In genomic region chr15:99717386-99718334, GRCm38 (mm10) we compare ENCODE assay signal across 9 mouse cellular contexts. TPM values are rescaled to one million over a fixed set of nuclear protein-coding genes. Genes with fewer than 3 reads are reported as not detected.
DNase-seq lines count a peak whose midpoint lies in the region; ATAC-seq and TF ChIP-seq lines count a peak whose summit lies in the region.
"Had no signal": no experiment of that assay in that cellular context is flagged by ENCODE, and none has a peak within 500 bp of the region (broad histone marks: within the 10 kb centered on the region; RNA-seq: fewer than 3 reads in every experiment).

TSS of gene Gpd1 (plus strand) at chr15:99717515.

- peak within 1 kb of the TSS; percentile 43 for H3K9ac ChIP-seq in intestine, postnatal 0 days (ENCODE audit: low read depth, low read length)
- H3K9ac ChIP-seq in midbrain, embryonic 15.5 days = no peak within 1 kb of the TSS

- no peaks in the 10 kb centered on the region for H3K9me3 ChIP-seq in heart, embryonic 10.5 days
- no peaks in the 10 kb centered on the region for H3K9me3 ChIP-seq in intestine, postnatal 0 days (ENCODE audit: control insufficient read depth)
- no peaks in the 10 kb centered on the region for H3K9me3 ChIP-seq in midbrain, embryonic 15.5 days
- H3K9me3 ChIP-seq: embryonic facial prominence, embryonic 13.5 days had no signal

- H3K4me1 ChIP-seq in heart, embryonic 10.5 days = peaks cover 46% of the 10 kb centered on the region
- no peaks in the 10 kb centered on the region for H3K4me1 ChIP-seq in intestine, postnatal 0 days (replicated peaks; ENCODE audit: control insufficient read depth, insufficient read depth, low read length)
- H3K4me1 ChIP-seq in midbrain, embryonic 15.5 days = peaks cover 12% of the 10 kb centered on the region

- peak; percentile 48 for ATAC-seq in intestine, postnatal 0 days
- ATAC-seq in midbrain, embryonic 15.5 days (replicated peaks) = no peak

- no peak within 1 kb of the TSS for H3K27ac ChIP-seq in heart, embryonic 10.5 days
- H3K27ac ChIP-seq in gastrocnemius, adult 2 months = peak within 1 kb of the TSS; percentile 96
- H3K27ac ChIP-seq in intestine, postnatal 0 days (ENCODE audit: low read depth, low read length) = peak within 1 kb of the TSS; percentile 84
- peak within 1 kb of the TSS; percentile 66; the same call in 1 of the 2 replicates for H3K27ac ChIP-seq in midbrain, embryonic 15.5 days
- H3K27ac ChIP-seq: embryonic facial prominence, embryonic 13.5 days had no signal

- no peak for TF ChIP-seq CTCF in gastrocnemius, adult 2 months (IDR thresholded peaks at IDR 0.05)
- no peak for TF ChIP-seq CTCF in intestine, postnatal 0 days (IDR thresholded peaks at IDR 0.05; ENCODE audit: low read depth)

- H3K27me3 ChIP-seq in heart, embryonic 10.5 days (ENCODE audit: insufficient read depth, poor library complexity, severe bottlenecking) = 0 out of 2 replicates have a peak, but pooled peaks cover 7% of the 10 kb centered on the region
- H3K27me3 ChIP-seq in intestine, postnatal 0 days (replicated peaks; ENCODE audit: control insufficient read depth, insufficient read depth, low read length) = no peaks in the 10 kb centered on the region
- H3K27me3 ChIP-seq in midbrain, embryonic 15.5 days (replicated peaks) = no peaks in the 10 kb centered on the region
- H3K27me3 ChIP-seq: embryonic facial prominence, embryonic 13.5 days had no signal

- H3K4me2 ChIP-seq in intestine, postnatal 0 days (replicated peaks; ENCODE audit: low read depth) = peak within 1 kb of the TSS; percentile 60
- H3K4me2 ChIP-seq in midbrain, embryonic 15.5 days = no peak within 1 kb of the TSS
- H3K4me2 ChIP-seq: embryonic facial prominence, embryonic 13.5 days had no signal

- WGBS in heart, embryonic 10.5 days = 71% methylated on average over 26 of the region's 26 CpGs
- 40% methylated on average over 26 of the region's 26 CpGs for whole genome bisulfite sequencing in intestine, postnatal 0 days
- 68% methylated on average over 26 of the region's 26 CpGs for WGBS in midbrain, embryonic 15.5 days

- no peak within 1 kb of the TSS; the same call in 1 of the 2 replicates for H3K4me3 ChIP-seq in heart, embryonic 10.5 days
- peak within 1 kb of the TSS; percentile 76 for H3K4me3 ChIP-seq in gastrocnemius, adult 2 months
- H3K4me3 ChIP-seq in intestine, postnatal 0 days (ENCODE audit: low read depth, low read length) = peak within 1 kb of the TSS; percentile 40
- H3K4me3 ChIP-seq in midbrain, embryonic 15.5 days = no peak within 1 kb of the TSS
- H3K4me3 ChIP-seq: embryonic facial prominence, embryonic 13.5 days had no signal

- peaks cover 68% of the 10 kb centered on the region for H3K36me3 ChIP-seq in heart, embryonic 10.5 days
- H3K36me3 ChIP-seq in intestine, postnatal 0 days (ENCODE audit: control insufficient read depth, insufficient read depth) = peaks cover 34% of the 10 kb centered on the region; the same call in 1 of the 2 replicates
- peaks cover 17% of the 10 kb centered on the region; the same call in 1 of the 2 replicates for H3K36me3 ChIP-seq in midbrain, embryonic 15.5 days (replicated peaks)

- peak; percentile 96 for DNase-seq in heart, adult 11 months
- no peak for DNase-seq in heart, embryonic 10.5 days (ENCODE audit: low spot score)
- DNase-seq in adrenal gland, postnatal 4 days (ENCODE audit: low spot score in 2 of 2) = no peak
- peak; percentile 91 for DNase-seq in gastrocnemius, adult 2 months
- peak; percentile 49 to 72 for DNase-seq in left cerebral cortex, postnatal 14 days (ENCODE audit: low spot score in 2 of 2)
- DNase-seq in embryo, embryonic 9.5 days (ENCODE audit: extremely low spot score) = no peak

- intact Hi-C loops in gastrocnemius, adult 2 months (cut with DNase I) = no loop called here
- intact Hi-C loops in left cerebral cortex, postnatal 14 days (cut with DNase I) = no loop called here

RNA-seq across cellular contexts. Expression of gene Gpd1, which starts in this region (rescaled TPM):
- polyA plus RNA-seq in heart, embryonic 10.5 days (2016; fragmentation: Nextera tagmentation; extraction: Ambion mirVana) = 0.74 and 0.87 TPM in 2 replicates
- total RNA-seq in adrenal gland, postnatal 4 days (2021) = 100 to 1,000 TPM; 259 to 304 TPM
- total RNA-seq in gastrocnemius, adult 2 months (2021) = 100 to 1,000 TPM; 381 to 575 TPM
- polyA plus RNA-seq in intestine, postnatal 0 days (2015; fragmentation: Nextera tagmentation; extraction: Ambion mirVana) = 124 and 136 TPM in 2 replicates
- 10 to 100 TPM; 34.1 to 35.5 TPM for total RNA-seq in left cerebral cortex, postnatal 14 days (2021)
- polyA plus RNA-seq in midbrain, embryonic 15.5 days (2015; fragmentation: Nextera tagmentation; extraction: Ambion mirVana) = 1.5 and 1.8 TPM in 2 replicates

Comparison
In these comparisons a context has a peak if more than half of its experiments do, and no peak if none do; other contexts are left out.
1. RNA of gene Gpd1 (total RNA-seq): 381 to 575 TPM in gastrocnemius, adult 2 months and 259 to 304 TPM in adrenal gland, postnatal 4 days; 34.1 to 35.5 TPM in left cerebral cortex, postnatal 14 days; every median in the first group is over 4 times any median in the second.
2. RNA of gene Gpd1 (polyA plus RNA-seq): 124 to 136 TPM in intestine, postnatal 0 days; 1.5 to 1.8 TPM in midbrain, embryonic 15.5 days and 0.74 to 0.87 TPM in heart, embryonic 10.5 days; every median in the first group is over 10 times any median in the second.
3. DNase-seq: peak in heart, adult 11 months (single experiment), gastrocnemius, adult 2 months (single experiment) and left cerebral cortex, postnatal 14 days (2 of 2); none in heart, embryonic 10.5 days (single experiment), adrenal gland, postnatal 4 days (0 of 2) and embryo, embryonic 9.5 days (single experiment).
4. H3K4me3 ChIP-seq: peak in gastrocnemius, adult 2 months (single experiment) and intestine, postnatal 0 days (single experiment); none in heart, embryonic 10.5 days (single experiment) and midbrain, embryonic 15.5 days (single experiment).